Mouse (Mus musculus) heart, embryonic 12.5 days (tissue): Measurements from ENCODE around the gene Tlr9. TPM values are rescaled to one million over a fixed set of nuclear protein-coding genes. Genes with fewer than 3 reads are reported as not detected.

Experiments
- ATAC-seq: fragments of 200-750 bp; cut with Nextera tagmentation; 2 replicates; pipeline ENCODE4 v1.8.0; 2017; ENCODE audit warnings: moderate TSS enrichment, moderate library complexity; ENCODE audit not compliant: insufficient number of reproducible peaks, low FRiP score
- H3K27ac ChIP-seq: fragments of 300-500 bp; sonication (generic); 2 replicates; pipeline ENCODE4 v1.5.1; 2016; ENCODE audit warnings: mild to moderate bottlenecking, moderate library complexity; ENCODE audit not compliant: poor library complexity, severe bottlenecking
- H3K27me3 ChIP-seq: fragments of 300-500 bp; sonication (generic); replicated peaks from 2 replicates; pipeline ENCODE4 v1.6.1; 2016; ENCODE audit warnings: mild to moderate bottlenecking, moderate library complexity
- H3K36me3 ChIP-seq: fragments of 300-500 bp; sonication (generic); 2 replicates; pipeline ENCODE4 v1.6.1; 2016; ENCODE audit warnings: mild to moderate bottlenecking, moderate library complexity
- H3K4me1 ChIP-seq: fragments of 300-500 bp; sonication (generic); replicated peaks from 2 replicates; pipeline ENCODE4 v1.6.1; 2016; ENCODE audit warnings: mild to moderate bottlenecking
- H3K4me2 ChIP-seq: fragments of 300-500 bp; sonication (generic); 2 replicates; pipeline ENCODE4 v1.6.1; 2016; ENCODE audit warnings: mild to moderate bottlenecking, moderate library complexity
- H3K4me3 ChIP-seq: fragments of 300-500 bp; sonication (generic); 2 replicates; pipeline ENCODE4 v1.5.1; 2016; ENCODE audit warnings: mild to moderate bottlenecking
- H3K9ac ChIP-seq: fragments of 300-500 bp; sonication (generic); 2 replicates; pipeline ENCODE4 v1.6.1; 2016; ENCODE audit warnings: mild to moderate bottlenecking, moderate library complexity
- H3K9me3 ChIP-seq: fragments of 300-500 bp; sonication (generic); replicated peaks from 2 replicates; pipeline ENCODE4 v1.6.1; 2016; ENCODE audit warnings: mild to moderate bottlenecking, moderate library complexity
- WGBS: fragments of 180-500 bp; shearing (Covaris S2); methylation state at CpG from one replicate; pipeline ENCODE4 v1.1.7; 2016; 5-methylcytosine and 5-hydroxymethylcytosine counted together
- polyA plus RNA-seq: library from polyadenylated mRNA; unstranded; fragments of >200 nt; fragmentation: Nextera tagmentation; extraction: Ambion mirVana; gene quantifications from 2 replicates; pipeline ENCODE4 v1.2.1, GENCODE M21; 2016

The Tlr9 gene
- polyA plus RNA-seq, 1 experiment from 2014 or later, result not detected

DNA sequence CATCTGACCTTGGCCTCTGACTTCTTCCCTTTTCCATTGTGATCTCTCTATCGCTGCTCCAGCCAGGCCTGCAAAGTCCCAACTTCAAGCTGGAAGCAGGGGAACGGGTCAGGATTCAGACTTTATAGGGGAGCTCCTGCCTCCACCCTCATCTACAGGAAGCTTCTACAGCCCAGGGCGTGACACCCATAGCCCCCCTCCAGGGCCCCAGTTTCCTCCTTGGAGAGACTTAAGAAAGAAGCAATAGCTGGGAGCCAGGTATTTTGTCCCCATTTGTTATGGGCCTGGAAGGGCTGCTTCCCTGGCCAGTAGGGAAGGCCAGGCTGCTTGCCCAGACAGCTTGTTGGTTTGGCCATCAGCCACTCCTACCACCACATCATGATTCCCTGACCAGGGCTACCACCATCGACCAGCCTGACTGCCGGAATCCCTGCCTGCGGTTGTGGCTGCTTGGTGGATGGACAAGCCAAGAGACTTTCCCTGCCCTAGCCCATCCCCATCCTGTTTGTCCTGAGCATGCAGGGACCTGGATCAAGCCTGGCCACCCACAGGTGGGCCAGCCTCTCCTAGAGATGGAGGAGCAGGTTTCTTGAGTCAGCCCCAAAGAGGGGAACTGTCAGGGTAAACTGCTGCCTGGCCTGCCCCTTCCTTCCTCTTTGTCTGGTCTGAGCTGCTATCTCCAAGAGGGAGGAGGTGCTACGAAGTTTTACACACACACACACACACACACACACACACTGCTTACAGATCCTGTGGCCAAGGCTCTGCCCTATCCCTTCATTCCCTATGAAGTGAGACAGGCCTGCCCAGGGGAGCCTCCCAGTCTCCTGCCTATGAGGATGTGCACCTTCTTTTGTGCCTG, 18.2 kb upstream of the Tlr9 start:
- peak overlapping the region; percentile 73 for H3K4me3 ChIP-seq
- no peaks in the 10 kb centered on the region for H3K9me3 ChIP-seq
- H3K4me2 ChIP-seq, result peak overlapping the region; percentile 80
- H3K4me1 ChIP-seq, result peaks cover 53% of the 10 kb centered on the region
- no peak for ATAC-seq
- peak overlapping the region; percentile 73; the same call in 1 of the 2 replicates for H3K27ac ChIP-seq
- no peaks in the 10 kb centered on the region for H3K27me3 ChIP-seq
- peaks cover 21% of the 10 kb centered on the region for H3K36me3 ChIP-seq
- WGBS, result 66% methylated on average over 7 of the region's 7 CpGs
- H3K9ac ChIP-seq, result peak overlapping the region; percentile 42

DNA sequence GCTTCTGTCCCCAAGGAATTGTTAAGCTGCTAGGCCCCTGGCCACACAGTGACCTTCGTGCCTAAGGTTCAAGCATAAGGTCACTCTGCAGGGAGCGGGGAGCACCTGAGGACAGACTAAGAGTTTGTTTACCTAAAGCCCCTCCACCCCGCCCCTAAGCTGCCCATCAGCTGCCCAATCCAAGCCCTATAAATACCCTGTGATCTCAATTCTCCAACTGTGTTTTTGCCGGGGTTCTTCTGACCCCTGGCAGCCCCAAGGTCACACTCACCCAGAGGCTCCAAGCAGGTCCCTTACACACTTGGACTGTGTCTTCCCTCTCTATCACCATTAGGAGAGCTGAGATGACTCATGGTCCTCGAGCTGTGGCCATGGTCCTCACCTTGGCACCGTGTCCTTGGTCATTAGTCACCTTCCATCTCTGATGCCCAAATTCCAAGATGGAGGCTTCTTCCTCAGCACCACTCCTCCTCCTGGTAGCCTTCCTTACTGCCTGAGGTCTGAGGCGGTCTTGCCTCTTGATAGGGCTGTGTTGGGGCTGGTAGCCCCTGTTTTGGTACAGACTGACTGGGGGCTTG, 16.6 kb upstream of the Tlr9 start:
- Histone ChIP-seq H3K4me3 (no peak overlapping the region), H3K27me3 (no peaks in the 10 kb centered on the region), H3K4me1 (peaks cover 43% of the 10 kb centered on the region)

DNA sequence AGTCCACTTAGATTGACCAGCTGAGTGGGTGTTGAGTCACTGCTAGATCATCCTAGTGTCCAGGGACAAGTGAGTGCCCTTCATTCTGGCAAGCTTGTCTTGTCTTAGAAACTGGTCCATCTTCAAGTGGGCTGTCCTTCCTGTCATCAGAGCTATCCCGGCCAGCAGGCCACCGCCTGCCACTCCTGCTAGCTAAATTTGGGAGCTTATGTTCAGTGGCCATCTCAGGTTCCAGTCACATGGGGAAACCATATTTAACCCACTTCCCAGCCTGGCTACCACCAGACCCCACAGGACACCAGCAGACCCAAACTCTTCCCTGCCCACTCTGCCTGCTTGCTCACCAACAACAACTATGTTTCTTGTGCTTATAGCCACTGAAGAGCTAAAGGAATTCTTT, 15.9 kb upstream of the Tlr9 start:
- H3K36me3 ChIP-seq, result peaks cover 23% of the 10 kb centered on the region
- H3K27ac ChIP-seq, result peak overlapping the region; percentile 2; the same call in 1 of the 2 replicates
- H3K27me3 ChIP-seq, result no peaks in the 10 kb centered on the region
- 42% methylated on average over 2 of the region's 2 CpGs for WGBS
- no peak overlapping the region for H3K4me3 ChIP-seq
- ATAC-seq, result no peak
- H3K4me1 ChIP-seq, result peaks cover 48% of the 10 kb centered on the region
- peak overlapping the region; percentile 8; the same call in 1 of the 2 replicates for H3K4me2 ChIP-seq
- no peak overlapping the region for H3K9ac ChIP-seq
- H3K9me3 ChIP-seq, result no peaks in the 10 kb centered on the region

More for the DNA sequence above, 16.6 kb upstream of the Tlr9 start:
- Histone ChIP-seq H3K36me3 (peaks cover 23% of the 10 kb centered on the region), H3K4me2 (no peak overlapping the region; the same call in 1 of the 2 replicates), H3K27ac (peak overlapping the region; percentile 2; the same call in 1 of the 2 replicates), H3K9ac (no peak overlapping the region), H3K9me3 (no peaks in the 10 kb centered on the region)
- no peak for ATAC-seq
- 75% methylated on average over 7 of the region's 7 CpGs for WGBS

DNA sequence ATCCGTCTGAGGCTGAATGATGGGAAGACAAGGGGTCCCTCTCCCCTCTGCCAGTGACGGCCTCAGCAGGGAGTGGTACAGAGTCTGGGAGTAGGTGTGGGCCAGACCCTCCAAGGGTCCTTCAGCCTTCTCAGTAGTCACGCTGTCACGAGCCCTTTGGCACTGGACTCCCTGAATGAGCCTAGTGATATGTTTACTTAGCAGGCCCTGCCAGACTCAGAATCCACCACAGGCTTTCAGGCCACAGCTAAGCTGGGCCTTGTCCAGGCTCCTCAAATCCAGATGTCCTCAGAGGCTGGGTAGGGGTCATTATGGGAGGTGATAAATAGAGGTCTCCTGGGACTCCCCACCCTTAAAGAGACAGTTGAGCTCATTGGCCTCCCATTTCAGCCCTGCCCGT, 14.2 kb upstream of the Tlr9 start:
- peaks cover 32% of the 10 kb centered on the region for H3K36me3 ChIP-seq
- H3K9ac ChIP-seq, result no peak overlapping the region
- H3K4me2 ChIP-seq, result no peak overlapping the region
- H3K27me3 ChIP-seq, result no peaks in the 10 kb centered on the region
- WGBS, result 90% methylated on average over 5 of the region's 5 CpGs
- H3K9me3 ChIP-seq, result no peaks in the 10 kb centered on the region
- peaks cover 52% of the 10 kb centered on the region for H3K4me1 ChIP-seq
- ATAC-seq, result no peak
- no peak overlapping the region for H3K27ac ChIP-seq
- no peak overlapping the region for H3K4me3 ChIP-seq

DNA sequence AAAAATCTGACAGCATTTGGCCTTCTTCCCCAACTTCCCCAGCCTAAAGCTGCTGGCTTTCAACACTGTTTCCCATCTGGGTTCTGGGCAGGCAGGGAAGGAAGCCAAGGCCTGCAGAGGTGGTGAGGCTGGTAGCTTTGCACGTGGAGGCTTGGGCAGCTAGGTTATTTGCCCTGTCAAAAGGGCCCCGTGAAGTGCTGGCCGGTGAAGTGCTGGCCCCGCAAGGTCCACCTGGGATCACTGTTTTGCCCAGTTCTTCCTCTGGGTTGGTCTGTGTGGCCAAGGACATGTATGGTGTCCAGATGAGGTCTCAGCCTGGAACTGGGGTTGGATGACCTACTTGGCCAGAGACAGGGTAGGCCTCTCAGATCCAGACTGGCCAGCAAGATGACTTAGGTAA, 12.4 kb upstream of the Tlr9 start:
- peaks cover 35% of the 10 kb centered on the region for H3K4me1 ChIP-seq
- WGBS, result 90% methylated on average over 4 of the region's 4 CpGs
- H3K4me3 ChIP-seq, result no peak overlapping the region
- H3K9ac ChIP-seq, result no peak overlapping the region
- no peak for ATAC-seq
- H3K4me2 ChIP-seq, result no peak overlapping the region
- H3K27ac ChIP-seq, result no peak overlapping the region
- H3K9me3 ChIP-seq, result no peaks in the 10 kb centered on the region
- peaks cover 49% of the 10 kb centered on the region for H3K36me3 ChIP-seq
- H3K27me3 ChIP-seq, result no peaks in the 10 kb centered on the region

DNA sequence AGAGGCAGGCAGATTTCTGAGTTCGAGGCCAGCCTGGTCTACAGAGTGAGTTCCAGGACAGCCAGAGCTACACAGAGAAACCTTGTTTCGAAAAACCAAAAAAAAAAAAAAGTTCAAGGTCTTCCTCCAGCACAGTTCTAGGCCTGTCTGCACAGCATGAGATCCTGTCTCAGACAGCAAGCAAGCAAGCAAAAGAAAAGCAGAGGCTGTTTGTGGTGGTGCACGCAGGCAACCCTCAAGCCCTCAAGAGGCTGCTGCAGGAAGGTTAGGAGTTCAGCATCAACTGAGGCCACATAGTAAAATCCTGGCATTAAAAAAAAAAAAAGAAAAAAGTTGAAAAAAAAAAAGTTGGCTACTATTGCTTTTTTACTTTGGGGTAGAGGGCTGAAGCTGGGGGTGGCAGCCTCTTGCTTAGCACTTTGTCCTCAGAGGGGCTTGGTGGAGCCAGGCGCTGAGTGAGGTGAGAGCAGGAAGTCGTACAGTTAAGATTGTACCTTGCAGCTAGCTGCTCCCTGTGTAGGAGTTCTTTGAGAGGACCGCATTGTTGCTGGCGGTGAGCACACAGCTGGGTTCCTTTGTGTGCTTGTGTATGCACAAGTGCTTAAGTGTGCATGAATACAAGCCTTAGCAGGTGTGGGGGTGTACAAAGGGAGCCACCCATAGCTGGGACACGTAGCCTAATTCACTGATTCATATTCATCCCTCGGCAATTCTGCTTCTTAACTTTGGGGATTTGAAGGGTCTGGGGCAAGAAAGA, 11.4 kb upstream of the Tlr9 start:
- Histone ChIP-seq H3K36me3 (peaks cover 58% of the 10 kb centered on the region), H3K9ac (peak overlapping the region; percentile 59; the same call in 1 of the 2 replicates)

DNA sequence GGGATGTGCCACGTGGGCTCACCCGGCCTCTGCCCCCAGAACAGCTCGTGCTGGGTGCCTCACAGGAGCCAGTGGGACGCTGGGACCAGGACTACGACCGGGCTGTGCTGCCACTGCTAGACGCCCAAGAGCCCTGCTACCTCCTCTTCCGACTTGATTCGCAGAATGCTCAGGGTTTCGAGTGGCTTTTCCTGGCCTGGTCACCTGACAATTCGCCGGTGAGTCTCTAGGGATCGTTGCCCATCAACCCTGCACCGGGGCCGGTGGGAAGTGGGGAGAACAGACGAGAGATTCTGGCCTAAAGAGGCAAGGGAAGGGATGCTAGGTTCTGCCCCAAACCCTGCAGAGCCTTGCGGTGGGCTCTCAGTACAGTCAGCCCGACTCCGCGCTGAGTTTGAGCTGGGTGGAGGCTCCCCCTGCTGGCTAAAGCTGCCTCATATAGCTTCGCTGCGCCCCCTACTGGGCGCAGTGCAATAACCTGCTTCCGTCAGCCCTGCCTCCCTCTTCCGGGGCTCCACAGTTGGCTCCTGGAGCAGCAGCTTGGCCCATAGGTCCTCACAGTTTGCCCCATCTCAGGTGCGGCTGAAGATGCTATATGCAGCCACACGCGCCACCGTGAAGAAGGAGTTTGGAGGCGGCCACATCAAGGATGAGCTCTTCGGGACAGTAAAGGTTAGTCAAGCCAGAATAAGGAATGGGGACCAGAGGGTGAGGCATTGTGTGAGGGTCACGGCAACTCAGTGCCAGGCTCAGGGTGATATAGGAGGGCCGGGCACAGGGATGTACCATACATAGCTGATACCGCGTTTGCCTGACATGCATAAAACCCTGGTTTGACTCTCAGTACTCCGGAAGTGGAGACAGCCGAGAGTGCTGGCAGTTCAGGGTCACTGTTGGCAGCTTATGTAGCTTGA, 10.5 kb upstream of the Tlr9 start:
- Histone ChIP-seq H3K27me3 (no peaks in the 10 kb centered on the region), H3K27ac (peak overlapping the region; percentile 6; the same call in 1 of the 2 replicates), H3K9me3 (no peaks in the 10 kb centered on the region), H3K9ac (peak overlapping the region; percentile 59), H3K4me3 (peak overlapping the region; percentile 30), H3K4me1 (peaks cover 17% of the 10 kb centered on the region), H3K36me3 (peaks cover 57% of the 10 kb centered on the region), H3K4me2 (peak overlapping the region; percentile 68)
- 23% methylated on average over 37 of the region's 37 CpGs for WGBS
- ATAC-seq, result peak; percentile 76

More for the DNA sequence above, 11.4 kb upstream of the Tlr9 start:
- H3K4me3 ChIP-seq, result peak overlapping the region; percentile 30
- no peaks in the 10 kb centered on the region for H3K9me3 ChIP-seq
- ATAC-seq, result no peak
- peak overlapping the region; percentile 68 for H3K4me2 ChIP-seq
- WGBS, result 53% methylated on average over 9 of the region's 9 CpGs
- H3K4me1 ChIP-seq, result peaks cover 26% of the 10 kb centered on the region
- no peaks in the 10 kb centered on the region for H3K27me3 ChIP-seq
- peak overlapping the region; percentile 6; the same call in 1 of the 2 replicates for H3K27ac ChIP-seq

DNA sequence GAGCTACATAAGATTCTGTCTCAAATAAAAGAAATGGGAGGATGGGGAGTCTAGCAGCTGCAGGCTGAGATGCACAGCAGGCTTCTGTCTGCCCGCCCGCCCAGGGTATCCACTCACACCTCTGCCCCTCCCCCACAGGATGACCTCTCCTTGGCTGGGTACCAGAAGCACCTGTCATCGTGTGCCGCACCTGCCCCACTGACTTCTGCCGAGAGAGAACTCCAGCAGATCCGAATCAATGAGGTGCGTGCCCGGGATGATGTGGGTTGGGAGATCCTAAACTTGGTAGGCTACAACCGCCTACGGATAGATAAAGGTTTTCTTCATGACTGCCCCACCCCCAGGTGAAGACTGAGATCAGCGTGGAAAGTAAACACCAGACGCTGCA, 9.8 kb upstream of the Tlr9 start:
- Histone ChIP-seq H3K36me3 (peaks cover 50% of the 10 kb centered on the region), H3K4me2 (no peak overlapping the region), H3K9me3 (no peaks in the 10 kb centered on the region), H3K27ac (no peak overlapping the region), H3K4me3 (no peak overlapping the region), H3K4me1 (peaks cover 12% of the 10 kb centered on the region), H3K27me3 (no peaks in the 10 kb centered on the region), H3K9ac (no peak overlapping the region)
- 74% methylated on average over 12 of the region's 12 CpGs for WGBS
- ATAC-seq, result no peak

DNA sequence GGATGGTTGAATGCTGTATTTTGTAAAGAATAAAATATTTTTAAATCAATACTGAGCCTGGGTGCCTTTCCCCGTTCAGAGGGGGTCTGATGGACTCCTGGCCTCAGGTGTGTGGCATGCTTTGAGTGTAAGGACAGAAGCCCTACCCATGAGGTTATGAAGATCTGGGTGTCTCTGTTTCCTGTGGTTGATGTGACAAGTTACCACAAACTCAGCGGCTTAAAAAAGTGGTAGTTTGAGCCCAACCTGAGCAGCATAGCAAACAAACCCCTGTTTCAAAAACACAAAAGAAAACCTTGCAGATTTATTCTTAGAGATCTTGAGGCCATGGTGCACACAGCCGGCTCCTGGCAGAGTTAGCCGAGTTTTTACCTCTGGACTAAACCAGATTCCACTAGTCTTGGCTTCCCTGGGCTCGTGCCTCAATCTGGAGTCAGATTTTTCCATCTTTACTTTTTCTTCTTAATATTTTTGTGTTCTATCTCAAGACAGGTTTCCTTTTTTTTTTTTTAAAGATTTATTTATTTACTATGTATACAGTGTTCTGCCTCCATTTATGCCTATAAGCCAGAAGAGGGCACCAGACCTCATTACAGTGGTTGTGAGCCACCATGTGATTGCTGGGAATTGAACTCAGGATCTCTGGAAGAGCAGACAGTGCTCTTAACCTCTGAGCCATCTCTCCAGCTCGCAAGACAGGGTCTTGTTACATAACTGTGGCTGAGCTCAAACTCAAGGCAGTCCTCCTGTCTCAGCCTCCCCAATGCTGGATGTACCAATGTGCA, 6.9 kb upstream of the Tlr9 start:
- Histone ChIP-seq H3K27me3 (no peaks in the 10 kb centered on the region), H3K4me2 (no peak overlapping the region), H3K27ac (no peak overlapping the region), H3K9ac (no peak overlapping the region), H3K9me3 (no peaks in the 10 kb centered on the region), H3K4me1 (peaks cover 12% of the 10 kb centered on the region), H3K4me3 (no peak overlapping the region), H3K36me3 (peaks cover 35% of the 10 kb centered on the region)
- WGBS, result 76% methylated on average over 6 of the region's 6 CpGs
- no peak for ATAC-seq

DNA sequence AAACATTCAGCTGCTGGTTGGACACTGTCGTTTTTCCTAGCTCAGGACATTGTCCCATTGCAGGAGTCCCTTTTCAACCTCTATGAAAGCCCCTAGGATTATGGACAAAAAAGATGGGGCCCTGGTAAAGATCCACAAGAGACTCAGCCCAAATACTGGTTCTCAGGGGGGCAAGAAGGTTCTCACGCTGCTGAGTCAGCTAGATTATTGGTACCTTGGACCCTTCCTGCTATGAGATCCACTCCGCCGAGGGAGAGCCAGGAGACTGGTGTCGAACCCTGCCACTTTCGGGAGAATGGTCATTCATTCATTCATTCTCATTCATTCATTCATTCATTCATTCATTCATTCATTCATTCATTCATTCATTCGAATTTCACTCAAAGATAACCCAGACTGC, 5.4 kb upstream of the Tlr9 start:
- peaks cover 35% of the 10 kb centered on the region for H3K36me3 ChIP-seq
- H3K4me2 ChIP-seq, result no peak overlapping the region
- H3K9ac ChIP-seq, result no peak overlapping the region
- peaks cover 5% of the 10 kb centered on the region; the same call in 1 of the 2 replicates for H3K4me1 ChIP-seq
- no peak overlapping the region for H3K27ac ChIP-seq
- no peaks in the 10 kb centered on the region for H3K27me3 ChIP-seq
- 87% methylated on average over 7 of the region's 7 CpGs for WGBS
- H3K4me3 ChIP-seq, result no peak overlapping the region
- ATAC-seq, result no peak
- no peaks in the 10 kb centered on the region for H3K9me3 ChIP-seq
